ENCODE assay signal across 9 mouse cellular contexts in the genomic region with DNA sequence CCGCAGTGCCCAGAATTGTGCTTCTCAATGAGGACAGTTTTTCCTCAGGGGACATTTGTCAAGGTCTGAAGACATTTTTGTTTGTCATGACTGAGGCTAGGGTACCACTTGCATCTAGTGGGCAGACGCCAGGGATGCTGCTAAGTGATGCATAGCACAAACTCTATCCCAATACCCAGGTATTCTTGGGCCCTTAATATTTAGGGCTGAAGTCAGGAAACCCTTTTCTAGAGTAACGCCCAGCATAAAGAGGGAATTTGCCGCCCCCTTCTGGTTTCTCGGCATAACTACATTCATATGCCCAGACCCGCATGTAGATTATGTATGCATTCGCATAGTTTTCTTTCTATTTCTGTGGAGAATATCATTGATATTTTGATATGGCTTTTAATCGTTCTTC. TPM values are rescaled to one million over a fixed set of nuclear protein-coding genes. Genes with fewer than 3 reads are reported as not detected.
DNase-seq lines count a peak whose midpoint lies in the region; ATAC-seq and TF ChIP-seq lines count a peak whose summit lies in the region.
"Had no signal": no experiment of that assay in that cellular context is flagged by ENCODE, and none has a peak within 500 bp of the region (broad histone marks: within the 10 kb centered on the region; RNA-seq: fewer than 3 reads in every experiment).

No protein-coding gene starts in this region.

- H3K9ac ChIP-seq in forebrain, embryonic 12.5 days, result no peak overlapping the region
- no peak overlapping the region for H3K9ac ChIP-seq in forebrain, embryonic 16.5 days (replicated peaks; ENCODE audit: low read depth, low read length)
- no peak overlapping the region for H3K9ac ChIP-seq in liver, embryonic 16.5 days (ENCODE audit: low read depth, low read length)

- peak; percentile 45; the same call in 1 of the 2 replicates for TF ChIP-seq CTCF in G1E (IDR thresholded peaks at IDR 0.05; ENCODE audit: low read depth, low read length)

- no peaks in the 10 kb centered on the region for H3K27me3 ChIP-seq in forebrain, embryonic 10.5 days (ENCODE audit: poor library complexity, severe bottlenecking)
- no peaks in the 10 kb centered on the region for H3K27me3 ChIP-seq in forebrain, embryonic 12.5 days
- no peaks in the 10 kb centered on the region for H3K27me3 ChIP-seq in G1E (ENCODE audit: insufficient read depth, low read length)
- no peaks in the 10 kb centered on the region for H3K27me3 ChIP-seq in forebrain, embryonic 16.5 days (replicated peaks; ENCODE audit: control insufficient read depth, insufficient read depth, low read length)
- H3K27me3 ChIP-seq in liver, embryonic 16.5 days (ENCODE audit: control insufficient read depth, insufficient read depth, low read depth, low read length), result no peaks in the 10 kb centered on the region

- no peak for ATAC-seq in forebrain, embryonic 12.5 days (ENCODE audit: low FRiP score)
- ATAC-seq in G1E (ENCODE audit: extremely low read depth, insufficient number of reproducible peaks, low FRiP score, poor library complexity, severe bottlenecking), result no peak
- 0 out of 2 replicates have a peak, but pooled peaks have one; percentile 54 for ATAC-seq in cerebellum, adult (ENCODE audit: insufficient number of reproducible peaks, low FRiP score, low TSS enrichment)
- peak; percentile 71; the same call in 1 of the 2 replicates for ATAC-seq in forebrain, embryonic 16.5 days
- ATAC-seq in liver, embryonic 16.5 days (ENCODE audit: low read depth), result 0 out of 2 replicates have a peak, but pooled peaks have one; percentile 11

- 29% methylated on average over 8 of the region's 8 CpGs for WGBS in forebrain, embryonic 10.5 days
- 25% methylated on average over 8 of the region's 8 CpGs for WGBS in forebrain, embryonic 12.5 days
- 25% methylated on average over 8 of the region's 8 CpGs for WGBS in forebrain, embryonic 16.5 days
- 17% methylated on average over 8 of the region's 8 CpGs for WGBS in liver, embryonic 16.5 days (ENCODE audit: insufficient replicate concordance)

- DNase-seq in forebrain, embryonic 10.5 days (ENCODE audit: extremely low spot score, low spot score), result peak; percentile 46
- no peak for DNase-seq in G1E (ENCODE audit: low spot score)
- DNase-seq in kidney, adult 11 months, result peak; percentile 16
- DNase-seq in retina, embryonic 14.5 days (ENCODE audit: low spot score), result peak; percentile 89

- H3K4me2 ChIP-seq in forebrain, embryonic 12.5 days, result no peak overlapping the region
- H3K4me2 ChIP-seq in forebrain, embryonic 16.5 days (ENCODE audit: low read length), result no peak overlapping the region
- no peak overlapping the region for H3K4me2 ChIP-seq in liver, embryonic 16.5 days (ENCODE audit: low read depth, low read length)

- H3K27ac ChIP-seq in forebrain, embryonic 10.5 days, result no peak overlapping the region
- no peak overlapping the region for H3K27ac ChIP-seq in forebrain, embryonic 12.5 days
- no peak overlapping the region for H3K27ac ChIP-seq in forebrain, embryonic 16.5 days (ENCODE audit: low read length)
- H3K27ac ChIP-seq in liver, embryonic 16.5 days (ENCODE audit: low read length), result no peak overlapping the region

- no peak overlapping the region for H3K4me3 ChIP-seq in forebrain, embryonic 10.5 days
- H3K4me3 ChIP-seq in forebrain, embryonic 12.5 days (replicated peaks), result no peak overlapping the region
- H3K4me3 ChIP-seq in G1E (ENCODE audit: low read depth, low read length), result no peak overlapping the region
- no peak overlapping the region for H3K4me3 ChIP-seq in forebrain, embryonic 16.5 days (replicated peaks; ENCODE audit: low read length)
- no peak overlapping the region for H3K4me3 ChIP-seq in liver, embryonic 16.5 days (ENCODE audit: low read depth, low read length)

- peaks cover 4% of the 10 kb centered on the region for H3K4me1 ChIP-seq in forebrain, embryonic 10.5 days
- H3K4me1 ChIP-seq in forebrain, embryonic 12.5 days, result no peaks in the 10 kb centered on the region
- no peaks in the 10 kb centered on the region for H3K4me1 ChIP-seq in G1E (ENCODE audit: insufficient read depth, low read depth, low read length)
- H3K4me1 ChIP-seq in forebrain, embryonic 16.5 days (replicated peaks; ENCODE audit: control insufficient read depth, insufficient read depth, low read length), result no peaks in the 10 kb centered on the region
- peaks cover 4% of the 10 kb centered on the region; the same call in 1 of the 2 replicates for H3K4me1 ChIP-seq in liver, embryonic 16.5 days (ENCODE audit: control insufficient read depth, low read depth, low read length)

- H3K36me3 ChIP-seq in forebrain, embryonic 10.5 days (replicated peaks), result no peaks in the 10 kb centered on the region
- no peaks in the 10 kb centered on the region for H3K36me3 ChIP-seq in forebrain, embryonic 12.5 days (replicated peaks)
- no peaks in the 10 kb centered on the region for H3K36me3 ChIP-seq in G1E (replicated peaks)
- H3K36me3 ChIP-seq in forebrain, embryonic 16.5 days (ENCODE audit: control insufficient read depth, insufficient read depth), result no peaks in the 10 kb centered on the region
- no peaks in the 10 kb centered on the region for H3K36me3 ChIP-seq in liver, embryonic 16.5 days (ENCODE audit: control insufficient read depth, insufficient read depth)

- H3K9me3 ChIP-seq in forebrain, embryonic 10.5 days, result no peaks in the 10 kb centered on the region
- H3K9me3 ChIP-seq in forebrain, embryonic 12.5 days, result no peaks in the 10 kb centered on the region
- H3K9me3 ChIP-seq in G1E (replicated peaks), result peaks cover 23% of the 10 kb centered on the region
- H3K9me3 ChIP-seq in forebrain, embryonic 16.5 days (ENCODE audit: control insufficient read depth, low read length), result no peaks in the 10 kb centered on the region
- H3K9me3 ChIP-seq in liver, embryonic 16.5 days (replicated peaks; ENCODE audit: control insufficient read depth, low read length), result no peaks in the 10 kb centered on the region

RNA-seq across cellular contexts. Expression of a gene that starts 7.8 kb away (rescaled TPM):
- polyA plus RNA-seq in forebrain, embryonic 10.5 days (2016; fragmentation: Nextera tagmentation; extraction: Ambion mirVana), result not detected in 2 replicates
- polyA plus RNA-seq in forebrain, embryonic 12.5 days (2016; fragmentation: Nextera tagmentation; extraction: Ambion mirVana), result not detected in 2 replicates
- total RNA-seq in G1E (2014; fragmentation: Nextera tagmentation), result not detected in 2 replicates
- total RNA-seq in G1E (2017), result 0.17 and 0.44 TPM in 2 replicates
- not detected in 2 replicates for polyA plus RNA-seq in G1E (2012)
- polyA plus RNA-seq in forebrain, embryonic 16.5 days (2015; fragmentation: Nextera tagmentation; extraction: Ambion mirVana), result not detected in 2 replicates
- 0.36 and 0.48 TPM in 2 replicates for polyA plus RNA-seq in liver, embryonic 16.5 days (2015; fragmentation: Nextera tagmentation; extraction: Ambion mirVana)
- polyA plus RNA-seq: heart, embryonic 14.5 days had no signal

RNA-seq across cellular contexts. Expression of a gene that starts 31.7 kb away (rescaled TPM):
- polyA plus RNA-seq in forebrain, embryonic 10.5 days (2016; fragmentation: Nextera tagmentation; extraction: Ambion mirVana), result not detected in 2 replicates
- polyA plus RNA-seq in forebrain, embryonic 12.5 days (2016; fragmentation: Nextera tagmentation; extraction: Ambion mirVana), result not detected in 2 replicates
- total RNA-seq in G1E (2014; fragmentation: Nextera tagmentation), result not detected in 2 replicates
- total RNA-seq in G1E (2017), result not detected in 2 replicates
- polyA plus RNA-seq in G1E (2012), result not detected in 2 replicates
- not detected in 2 replicates for polyA plus RNA-seq in forebrain, embryonic 16.5 days (2015; fragmentation: Nextera tagmentation; extraction: Ambion mirVana)
- not detected in 2 replicates for polyA plus RNA-seq in liver, embryonic 16.5 days (2015; fragmentation: Nextera tagmentation; extraction: Ambion mirVana)
- polyA plus RNA-seq: heart, embryonic 14.5 days had no signal

RNA-seq across cellular contexts. Expression of a gene that starts 40.4 kb away (rescaled TPM):
- polyA plus RNA-seq in forebrain, embryonic 10.5 days (2016; fragmentation: Nextera tagmentation; extraction: Ambion mirVana), result not detected in 2 replicates
- not detected in 2 replicates for polyA plus RNA-seq in forebrain, embryonic 12.5 days (2016; fragmentation: Nextera tagmentation; extraction: Ambion mirVana)
- total RNA-seq in G1E (2014; fragmentation: Nextera tagmentation) (not detected in 2 replicates), G1E (2017) (0.11 and 0.12 TPM in 2 replicates)
- not detected in 2 replicates for polyA plus RNA-seq in G1E (2012)
- polyA plus RNA-seq in forebrain, embryonic 16.5 days (2015; fragmentation: Nextera tagmentation; extraction: Ambion mirVana), result 0.20 TPM in 1 of 2 replicates, not detected in the other
- 1.5 and 1.7 TPM in 2 replicates for polyA plus RNA-seq in liver, embryonic 16.5 days (2015; fragmentation: Nextera tagmentation; extraction: Ambion mirVana)
- polyA plus RNA-seq: heart, embryonic 14.5 days had no signal

Comparison
In these comparisons a context has a peak if more than half of its experiments do, and no peak if none do; other contexts are left out.
1. ATAC-seq: peak in cerebellum, adult (single experiment), forebrain, embryonic 16.5 days (single experiment) and liver, embryonic 16.5 days (single experiment); none in forebrain, embryonic 12.5 days (single experiment) and G1E (single experiment).